Mouse (Mus musculus) ES-E14 (cell line): ENCODE results near the gene Osbpl11. TPM values are rescaled to one million over a fixed set of nuclear protein-coding genes. Genes with fewer than 3 reads are reported as not detected.
"Not testable (repeated sequence)": the region's sequence is repeated elsewhere in the genome, so short reads cannot be mapped to it uniquely, and the experiment has no call there.

Experiments used
- DNase-seq: peaks from one replicate; pipeline ENCODE4 v3.0.0-alpha.2; 2013; ENCODE audit warnings: low read depth, low spot score
- H3K27ac ChIP-seq: 2 replicates; pipeline ENCODE4 v1.5.1; 2012; ENCODE audit warnings: low read depth, mild to moderate bottlenecking, low read length, moderate library complexity, mixed read lengths; ENCODE audit not compliant: poor library complexity, insufficient read depth, severe bottlenecking
- H3K36me3 ChIP-seq: 2 replicates; pipeline ENCODE4 v1.6.1; 2012; ENCODE audit warnings: mild to moderate bottlenecking, low read length, moderate library complexity, mixed read lengths; ENCODE audit not compliant: control insufficient read depth, poor library complexity, insufficient read depth, severe bottlenecking
- H3K4me1 ChIP-seq, 2 experiments: fragments of 150-350 bp in 1 of 2; sonication (generic) in 1 of 2; 2 replicates each; pipeline ENCODE4 v1.6.1; 2012; ENCODE audit warnings: low read length in 2 of 2, mild to moderate bottlenecking in 1 of 2, mixed read lengths in 1 of 2; ENCODE audit not compliant: control insufficient read depth in 2 of 2, insufficient read depth in 2 of 2, poor library complexity in 1 of 2
- H3K4me3 ChIP-seq, 2 experiments: fragments of 150-350 bp in 1 of 2; sonication (generic) in 1 of 2; 2 replicates each; pipeline ENCODE4 v1.5.1; 2012; ENCODE audit warnings: low read length in 2 of 2, low read depth in 1 of 2, mild to moderate bottlenecking in 1 of 2, mixed read lengths in 1 of 2; ENCODE audit not compliant: insufficient read depth in 1 of 2, poor library complexity in 1 of 2, severe bottlenecking in 1 of 2
- H3K9ac ChIP-seq: 2 replicates; pipeline ENCODE4 v1.6.1; 2012; ENCODE audit warnings: low read depth, mild to moderate bottlenecking, low read length, mixed read lengths; ENCODE audit not compliant: poor library complexity, insufficient read depth, severe bottlenecking
- H3K9me3 ChIP-seq: fragments of 150-350 bp; sonication (generic); 2 replicates; pipeline ENCODE4 v1.6.1; 2012; ENCODE audit warnings: low read depth, mild to moderate bottlenecking, low read length; ENCODE audit not compliant: control insufficient read depth, insufficient read depth
- CHD2 ChIP-seq: IDR thresholded peaks from 2 replicates; pipeline ENCODE4 v1.6.1; 2014; ENCODE audit warnings: mild to moderate bottlenecking, low read depth, low read length, inconsistent platforms
- HCFC1 ChIP-seq: IDR thresholded peaks from 2 replicates; pipeline ENCODE4 v1.6.1; 2012; ENCODE audit warnings: low read length, inconsistent platforms, borderline replicate concordance; ENCODE audit not compliant: insufficient read depth
- MAFK ChIP-seq: IDR thresholded peaks from 2 replicates; pipeline ENCODE4 v1.6.1; 2014; ENCODE audit warnings: mild to moderate bottlenecking, low read depth, low read length, inconsistent platforms; ENCODE audit not compliant: insufficient read depth
- ZC3H11A ChIP-seq: IDR thresholded peaks from 2 replicates; pipeline ENCODE4 v1.6.1; 2012; ENCODE audit warnings: low read depth, mild to moderate bottlenecking, inconsistent platforms, low read length, borderline replicate concordance
- ZNF384 ChIP-seq: IDR thresholded peaks from 2 replicates; pipeline ENCODE4 v1.6.1; 2012; ENCODE audit warnings: low read depth, low read length, inconsistent platforms
- in situ Hi-C, 2 experiments: fragments of 600-800 bp; cut with MboI; formaldehyde crosslinking; loops; one replicate each; pipeline ENCODE4 v1.15.1; 2025; ENCODE audit warnings: low sequenced_read_pairs in 2 of 2, inconsistent platforms in 1 of 2; ENCODE audit not compliant: unreplicated experiment in 2 of 2
- total RNA-seq: library from RNA; depleted of rRNA; stranded (reverse); fragments of 300-350 nt; gene quantifications from 2 replicates; pipeline ENCODE4 v1.2.3, GENCODE M21; 2012

Osbpl11 gene
- total RNA-seq, 1 experiment: 15.6 TPM

DNA sequence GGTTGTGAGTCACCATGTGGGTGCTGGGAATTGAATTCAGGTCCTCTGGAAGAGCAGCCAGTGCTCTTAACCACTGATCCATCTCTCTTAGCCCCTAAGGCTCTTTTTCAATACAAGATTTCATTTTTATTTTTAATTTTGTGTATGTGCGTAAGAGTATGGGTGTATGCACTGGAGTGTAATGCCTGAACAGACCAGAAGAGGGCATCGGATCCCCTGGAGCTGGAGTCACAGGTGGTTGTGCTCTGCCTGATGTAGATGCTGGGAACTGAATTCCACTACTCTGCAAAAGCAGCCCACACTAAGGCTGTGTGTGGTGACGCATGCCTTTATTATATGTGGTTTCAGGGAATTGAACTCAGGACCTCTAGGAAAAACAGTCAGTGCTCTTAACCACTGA lies 38.7 kb upstream of the Osbpl11 start:
- TF ChIP-seq ZC3H11A (no peak), ZNF384 (no peak), MAFK (no peak), HCFC1 (no peak), CHD2 (no peak)
- Histone ChIP-seq H3K9ac (no peak overlapping the region), H3K9me3 (no peaks in the 10 kb centered on the region), H3K27ac (no peak overlapping the region), H3K4me3 (no peak overlapping the region), H3K36me3 (no peaks in the 10 kb centered on the region), H3K4me1 (peaks cover 0 to 9% of the 10 kb centered on the region in 2 experiments; a peak in 2 of 4 replicates)
- no peak for DNase-seq
- in situ Hi-C loops: no loop called here

DNA sequence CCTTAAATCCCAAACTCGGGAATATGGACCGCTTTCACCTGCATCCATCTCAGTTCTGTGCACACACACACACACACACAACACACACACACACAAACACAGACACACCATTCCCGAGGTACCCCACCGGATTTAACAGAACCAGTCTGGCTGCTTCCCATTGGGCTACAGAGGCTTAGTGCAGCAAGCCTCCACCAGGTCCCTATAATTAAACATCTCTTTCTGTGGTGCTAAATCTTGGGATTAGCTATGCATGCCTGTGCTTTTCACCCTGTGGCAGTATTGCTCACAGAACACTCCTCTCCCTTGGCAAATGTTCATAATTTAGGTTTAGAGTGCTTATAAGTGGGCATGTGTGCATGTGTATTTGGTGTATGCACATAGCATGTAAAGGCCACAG lies 36.7 kb upstream of the Osbpl11 start:
- Histone ChIP-seq H3K9me3 (no peaks in the 10 kb centered on the region), H3K4me3 (no peak overlapping the region), H3K27ac (no peak overlapping the region), H3K36me3 (no peaks in the 10 kb centered on the region), H3K4me1 (peaks cover 0 to 3% of the 10 kb centered on the region in 2 experiments; a peak in 2 of 4 replicates), H3K9ac (no peak overlapping the region)
- no peak for DNase-seq
- TF ChIP-seq MAFK: no peak
- TF ChIP-seq ZNF384: no peak
- TF ChIP-seq HCFC1: no peak
- no peak for TF ChIP-seq ZC3H11A
- in situ Hi-C loops: no loop called here

DNA sequence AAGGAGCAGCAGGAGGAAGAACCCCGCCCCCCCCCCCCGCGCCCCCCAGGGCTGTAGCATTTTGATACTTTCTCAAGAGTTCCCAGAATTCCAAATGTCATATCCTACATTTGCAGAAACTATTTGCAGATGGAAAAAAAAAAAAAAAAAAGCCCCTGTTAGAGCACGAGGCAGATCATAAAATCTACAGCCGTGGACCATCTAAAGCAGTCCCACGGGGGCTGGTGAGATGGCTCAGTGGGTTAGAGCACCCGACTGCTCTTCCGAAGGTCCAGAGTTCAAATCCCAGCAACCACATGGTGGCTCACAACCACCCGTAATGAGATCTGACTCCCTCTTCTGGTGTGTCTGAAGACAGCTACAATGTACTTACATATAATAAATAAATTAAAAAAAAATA lies 34.0 kb upstream of the Osbpl11 start:
- H3K9ac ChIP-seq, H3K27ac ChIP-seq, H3K36me3 ChIP-seq, in situ Hi-C loops, H3K9me3 ChIP-seq, DNase-seq, H3K4me1 ChIP-seq, H3K4me3 ChIP-seq: not testable (repeated sequence)

DNA sequence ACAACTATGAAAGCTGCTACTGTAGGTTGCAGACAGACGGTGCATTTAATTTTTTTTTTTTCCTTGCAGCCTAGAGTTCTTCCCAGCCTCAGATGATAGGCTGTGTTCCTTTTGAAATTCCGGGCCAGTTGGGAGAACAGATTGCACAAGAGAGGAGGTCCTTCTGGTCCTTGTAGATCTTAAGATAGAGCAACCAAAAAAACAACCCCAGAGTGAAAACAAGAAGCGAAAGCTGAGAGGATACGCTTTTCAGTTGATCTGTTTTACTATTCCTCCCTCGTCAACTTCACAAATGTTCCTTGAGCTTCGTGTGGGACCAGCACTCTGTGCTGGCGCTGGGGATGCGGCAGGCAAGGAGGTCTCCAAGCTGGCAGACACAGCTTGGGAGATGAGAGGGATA lies 33.3 kb upstream of the Osbpl11 start:
- H3K4me3 ChIP-seq: no peak overlapping the region
- H3K9me3 ChIP-seq: no peaks in the 10 kb centered on the region
- TF ChIP-seq MAFK (no peak), ZC3H11A (no peak), CHD2 (no peak)
- DNase-seq: no peak
- in situ Hi-C loops: no loop called here
- no peak overlapping the region for H3K27ac ChIP-seq
- no peaks in the 10 kb centered on the region for H3K4me1 ChIP-seq
- H3K9ac ChIP-seq: no peak overlapping the region
- no peaks in the 10 kb centered on the region for H3K36me3 ChIP-seq

DNA sequence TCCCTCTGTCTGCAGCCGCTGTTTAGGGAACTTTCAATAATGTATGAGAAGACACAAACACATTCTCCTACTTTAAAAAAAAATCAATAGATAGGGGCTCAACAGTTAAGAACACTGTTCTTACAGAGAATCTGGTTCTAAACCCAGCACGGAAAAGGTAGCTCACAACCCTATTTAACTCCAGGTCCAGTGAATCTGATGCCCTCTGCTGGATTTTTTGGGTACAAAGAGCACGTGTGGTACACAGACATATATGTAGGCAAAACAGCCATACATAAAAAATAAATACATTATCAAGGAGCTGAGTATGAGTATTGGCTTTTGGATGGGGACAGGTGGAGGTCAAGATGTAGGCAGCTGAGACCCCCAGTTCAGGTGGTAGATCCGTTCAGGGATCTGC lies 29.9 kb upstream of the Osbpl11 start:
- no peak for TF ChIP-seq ZNF384
- TF ChIP-seq CHD2: no peak
- TF ChIP-seq MAFK: no peak
- TF ChIP-seq ZC3H11A: no peak
- no peak for TF ChIP-seq HCFC1
- in situ Hi-C loops: no loop called here
- no peak overlapping the region for H3K27ac ChIP-seq
- DNase-seq: no peak
- H3K4me1 ChIP-seq: no peaks in the 10 kb centered on the region; a peak in 1 of 4 replicates
- H3K9ac ChIP-seq: no peak overlapping the region
- H3K9me3 ChIP-seq: no peaks in the 10 kb centered on the region
- H3K36me3 ChIP-seq: no peaks in the 10 kb centered on the region
- no peak overlapping the region for H3K4me3 ChIP-seq
